Mouse (Mus musculus): ENCODE measurements at regions not wholly inside any gene's neighbourhood (a gene's known extent, or its start where the extent isn't known, plus 50 kb on each side); places are given as distances from the start of the nearest gene placed in this dataset.

DNA sequence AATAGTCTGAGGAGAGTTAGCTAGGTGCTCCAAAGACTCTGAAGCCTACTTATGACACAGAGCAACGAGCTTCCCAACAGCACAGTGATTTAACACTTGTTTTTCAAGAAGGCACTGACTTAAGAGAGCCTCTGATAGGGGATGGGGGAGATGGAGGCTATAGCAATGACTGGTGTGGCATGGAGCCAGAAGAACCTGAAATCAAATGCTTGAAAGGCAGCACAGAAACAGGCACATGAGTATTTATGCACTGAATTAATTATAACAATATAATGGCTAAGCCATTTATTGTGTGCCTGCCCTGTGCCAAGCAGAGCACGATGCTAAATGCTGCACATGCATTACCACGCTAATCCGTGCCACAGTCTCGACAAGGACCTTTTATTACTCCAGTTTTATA, 210.5 kb upstream of the Adra1b start:
- TF ChIP-seq TCF12 (IDR thresholded peaks at IDR 0.05; ENCODE audit: low read depth, low read length) (no peak), CTCF (conservative IDR thresholded peaks at IDR 0.05 in 1 of 2, IDR thresholded peaks at IDR 0.05 in 1 of 2; ENCODE audit: low read depth in 2 of 2, low read length in 2 of 2) (no peak), POLR2A (IDR thresholded peaks at IDR 0.05; ENCODE audit: low read depth, low read length) (no peak), RCOR1 (conservative IDR thresholded peaks at IDR 0.05; ENCODE audit: low read depth, low read length) (no peak), TBP (conservative IDR thresholded peaks at IDR 0.05; ENCODE audit: low read depth, low read length) (no peak), ETS1 (conservative IDR thresholded peaks at IDR 0.05; ENCODE audit: low read depth, low read length) (no peak), SMC3 (IDR thresholded peaks at IDR 0.05; ENCODE audit: low read depth, low read length) (no peak), SIN3A (IDR thresholded peaks at IDR 0.05; ENCODE audit: low read length) (no peak), MXI1 (IDR thresholded peaks at IDR 0.05; ENCODE audit: low read depth, low read length) (no peak), E2F4 (IDR thresholded peaks at IDR 0.05; ENCODE audit: insufficient replicate concordance, low read depth, low read length) (no peak), KAT2A (IDR thresholded peaks at IDR 0.05; ENCODE audit: insufficient replicate concordance, low read length) (no peak), MAX (IDR thresholded peaks at IDR 0.05; ENCODE audit: low read length) (no peak)

Data from CH12.LX (cell line).